Mouse (Mus musculus) heart, postnatal 10 days (tissue): Measurements from ENCODE around the gene Elane. TPM values are rescaled to one million over a fixed set of nuclear protein-coding genes. Genes with fewer than 3 reads are reported as not detected.
"Not testable (repeated sequence)": the region's sequence is repeated elsewhere in the genome, so short reads cannot be mapped to it uniquely, and the experiment has no call there.

Source experiments
- DNase-seq, 2 experiments: peaks; one replicate each; pipeline ENCODE4 v3.0.0; 2021
- intact Hi-C: fragments of 180-260 bp; cut with DNase I; formaldehyde crosslinking; loops from one replicate; pipeline ENCODE4 v1.15.1; 2025
- total RNA-seq, 2 experiments: library from RNA; stranded (reverse); gene quantifications; 2 replicates each; pipeline ENCODE4 v1.2.3; 2021

Gene Elane
- total RNA-seq, 2 experiments from 2014 or later: not detected

DNA sequence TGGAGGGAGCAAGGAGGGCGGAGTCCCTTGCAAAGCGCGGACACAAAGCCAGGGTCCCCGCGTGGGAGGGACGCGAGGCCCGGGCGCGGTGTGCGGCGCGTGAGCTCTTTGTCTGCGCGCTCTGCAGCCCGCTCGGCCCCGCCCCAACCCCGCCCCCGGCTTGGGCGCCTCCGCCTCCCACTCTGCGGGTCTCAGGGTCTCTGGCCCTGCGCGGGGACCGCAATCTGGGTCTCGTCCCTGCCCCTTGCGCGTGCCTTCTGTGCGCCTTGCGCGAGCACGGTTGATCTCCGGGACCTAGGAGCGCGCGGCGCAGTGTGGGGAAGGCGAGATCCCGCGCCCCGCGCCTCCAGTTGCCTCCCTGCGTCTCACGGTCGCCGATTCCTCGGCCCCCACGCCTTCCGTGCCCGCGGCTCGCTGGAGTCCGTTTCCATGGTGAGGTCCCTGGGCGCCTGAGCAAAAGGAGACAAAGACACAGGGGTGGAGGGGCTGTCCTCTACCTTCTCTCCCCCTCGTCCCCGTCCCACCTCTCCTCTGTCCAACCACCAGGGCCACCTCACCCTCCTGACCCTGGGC, 11.7 kb upstream of the Elane start, which contains the start of the genes Prtn3 and Plppr3:
TSS of gene Prtn3 (plus strand) at position 187 of the 573 bp plus-strand sequence.
TSS of gene Plppr3 (minus strand) at position 345 of the 573 bp plus-strand sequence.
- intact Hi-C loops: no loop called here
- DNase-seq: no peak

DNA sequence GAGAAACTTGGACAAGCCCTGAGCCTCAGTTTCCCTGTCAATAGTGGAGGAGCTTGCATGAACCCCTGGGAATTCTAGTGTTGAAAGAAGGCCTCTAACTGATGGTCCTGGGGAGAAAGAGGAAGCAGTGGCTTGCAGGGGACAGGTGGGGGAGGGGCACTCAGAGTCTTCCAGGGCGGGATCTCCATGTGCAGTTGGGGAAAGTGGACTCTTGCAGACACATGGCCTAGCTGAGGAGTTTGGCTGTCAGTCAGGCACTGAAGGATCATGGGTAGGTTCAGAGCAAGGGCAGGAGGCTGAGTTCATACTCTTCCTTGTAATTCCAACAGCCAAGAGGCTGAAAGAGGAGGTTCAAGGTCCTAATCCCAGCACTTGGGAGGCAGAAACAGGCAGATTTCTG, 8.9 kb upstream of the Elane start:
- intact Hi-C loops: no loop called here
- DNase-seq: no peak

DNA sequence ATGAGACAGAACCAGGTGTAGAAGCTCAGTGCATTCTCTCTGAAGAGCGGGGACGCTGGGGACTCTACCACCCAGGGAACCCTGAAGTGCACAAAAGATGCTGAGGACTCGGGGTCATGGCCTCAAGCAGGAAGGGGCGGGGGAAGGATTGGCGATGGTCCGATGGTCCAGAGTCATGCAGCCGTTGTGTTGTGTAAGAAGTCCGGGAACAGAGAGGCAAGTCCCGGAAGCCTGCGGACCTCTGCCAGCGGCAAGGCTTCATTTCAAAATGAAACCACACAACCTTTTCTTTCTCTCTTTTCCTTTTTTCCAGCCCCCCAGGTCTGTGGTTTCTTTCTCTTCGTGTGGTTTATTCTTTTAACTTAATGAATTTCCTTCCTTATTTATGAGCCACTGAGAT, 8.3 kb upstream of the Elane start:
- DNase-seq: no peak
- intact Hi-C loops: no loop called here

- DNase-seq: no peak
- intact Hi-C loops: no loop called here
Observed at GRCm38 (mm10) chr10:79879527-79879926, 6.5 kb upstream of the Elane start.

GRCm38 (mm10) chr10:79880721-79881120, 5.3 kb upstream of the Elane start:
- DNase-seq: no peak
- intact Hi-C loops: loop anchor here (5.0 kb wide), 2 partner anchors 37 to 43 kb away; partner anchors contain the start of gene Kiss1r

GRCm38 (mm10) chr10:79881981-79882380, 4.1 kb upstream of the Elane start:
- intact Hi-C loops: loop anchor here (5.0 kb wide), 2 partner anchors 35 to 45 kb away; partner anchors contain the start of gene Kiss1r

GRCm38 (mm10) chr10:79883297-79884084, 2.6 kb upstream of the Elane start:
- peak; percentile 78 to 91 for DNase-seq
- intact Hi-C loops: loop anchor here (5.0 kb wide), 2 partner anchors 34 to 46 kb away; partner anchors contain the start of gene Kiss1r

More at GRCm38 (mm10) chr10:79881981-79882380, 4.1 kb upstream of the Elane start:
- DNase-seq: no peak

GRCm38 (mm10) chr10:79884446-79884845, 1.6 kb upstream of the Elane start:
- DNase-seq: peak; percentile 75 to 80
- intact Hi-C loops: loop anchor here (5.0 kb wide), 2 partner anchors 33 to 47 kb away; partner anchors contain the start of gene Kiss1r

DNA sequence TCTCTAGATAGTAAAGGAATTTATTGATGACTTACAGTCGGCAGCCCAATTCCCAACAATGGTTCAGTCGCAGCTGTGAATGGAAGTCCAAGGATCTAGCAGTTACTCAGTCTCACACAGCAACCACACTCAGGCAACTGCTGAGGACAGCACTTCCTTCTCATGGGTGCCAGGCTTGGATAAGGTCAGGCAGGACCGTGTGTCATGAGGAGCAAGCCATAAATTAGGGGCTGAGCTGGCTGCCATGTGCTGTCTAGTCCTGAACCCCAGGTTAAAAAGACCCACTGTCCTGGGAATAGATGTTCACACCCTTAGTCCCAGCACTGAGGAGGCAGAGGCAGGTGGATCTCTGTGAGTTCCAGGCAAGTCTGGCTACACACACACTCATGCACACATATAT, 1.1 kb upstream of the Elane start:
- intact Hi-C loops: loop anchor here (5.0 kb wide), 2 partner anchors 32 to 48 kb away; partner anchors contain the start of gene Kiss1r
- not testable (repeated sequence) for DNase-seq

DNA sequence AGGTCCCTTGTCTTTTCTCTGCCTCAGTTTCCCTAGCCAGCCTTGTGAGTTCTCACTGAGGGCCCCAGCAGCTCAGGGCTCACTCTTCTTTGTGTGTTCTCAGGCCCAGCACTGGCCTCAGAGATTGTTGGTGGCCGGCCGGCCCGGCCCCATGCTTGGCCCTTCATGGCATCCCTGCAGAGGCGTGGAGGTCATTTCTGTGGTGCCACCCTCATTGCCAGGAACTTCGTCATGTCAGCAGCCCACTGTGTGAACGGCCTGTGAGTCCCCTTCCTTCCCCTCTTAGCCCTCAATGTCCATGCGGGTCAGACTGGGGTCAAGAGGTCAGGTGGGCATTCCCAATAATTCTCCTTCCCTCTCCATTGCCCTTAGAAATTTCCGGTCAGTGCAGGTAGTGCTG, 564 bp downstream of the Elane start:
- intact Hi-C loops: no loop called here
- no peak for DNase-seq

GRCm38 (mm10) chr10:79889386-79889785, 3.3 kb downstream of the Elane start:
- intact Hi-C loops: no loop called here

GRCm38 (mm10) chr10:79890670-79891069, 4.6 kb downstream of the Elane start, which contains the start of gene Cfd:
Gene Cfd, plus strand, starts transcription at chr10:79890853.
- no peak for DNase-seq
- intact Hi-C loops: no loop called here

More at GRCm38 (mm10) chr10:79889386-79889785, 3.3 kb downstream of the Elane start:
- no peak for DNase-seq

- peak; percentile 70 to 87 for DNase-seq
- intact Hi-C loops: loop anchor here (1.0 kb wide), 2 partner anchors 33 to 66 kb away; no protein-coding TSS in a partner anchor
Observed at GRCm38 (mm10) chr10:79892451-79893118, 6.5 kb downstream of the Elane start.

- DNase-seq: no peak
- intact Hi-C loops: no loop called here
Observed at GRCm38 (mm10) chr10:79896306-79896705, 10.3 kb downstream of the Elane start.

DNA sequence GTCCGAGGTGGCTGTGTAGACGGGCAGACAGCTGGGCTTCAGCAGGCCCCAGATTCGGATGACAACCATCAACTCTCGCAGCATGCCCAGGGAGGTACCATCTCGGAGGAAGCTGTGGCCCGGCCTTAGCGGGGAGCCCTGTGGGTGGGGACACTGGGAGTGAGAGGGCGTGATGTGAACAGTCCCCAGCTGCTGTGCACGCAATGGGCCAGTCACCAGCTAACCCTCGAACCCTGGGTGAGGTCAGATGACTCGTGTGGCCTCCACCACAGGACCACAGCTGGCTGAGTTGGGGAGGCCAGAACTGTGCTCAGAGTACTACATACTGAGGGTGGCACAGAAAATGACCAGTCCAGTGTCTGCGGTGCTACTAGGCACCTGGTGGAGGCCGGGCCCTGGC, 10.8 kb downstream of the Elane start:
- no peak for DNase-seq
- intact Hi-C loops: no loop called here

GRCm38 (mm10) chr10:79897316-79898245, 11.5 kb downstream of the Elane start:
- intact Hi-C loops: no loop called here
- DNase-seq: no peak

- intact Hi-C loops: no loop called here
Observed at GRCm38 (mm10) chr10:79900951-79901410, 14.9 kb downstream of the Elane start.

GRCm38 (mm10) chr10:79906712-79907111, 20.7 kb downstream of the Elane start:
- no peak for DNase-seq
- intact Hi-C loops: no loop called here

More at GRCm38 (mm10) chr10:79900951-79901410, 14.9 kb downstream of the Elane start:
- no peak for DNase-seq

- DNase-seq: no peak
- intact Hi-C loops: no loop called here
Observed at GRCm38 (mm10) chr10:79907415-79907814, 21.4 kb downstream of the Elane start.
